Mouse (Mus musculus) CD4-positive, CD25-positive, alpha-beta regulatory T cell, adult 4 months (primary cell): ENCODE measurements at regions not wholly inside any gene's neighbourhood (a gene's known extent, or its start where the extent isn't known, plus 50 kb on each side); places are given as distances from the start of the nearest gene placed in this dataset.

Experiments
- ATAC-seq: one replicate; pipeline ENCODE4 v1.8.0; 2017

DNA sequence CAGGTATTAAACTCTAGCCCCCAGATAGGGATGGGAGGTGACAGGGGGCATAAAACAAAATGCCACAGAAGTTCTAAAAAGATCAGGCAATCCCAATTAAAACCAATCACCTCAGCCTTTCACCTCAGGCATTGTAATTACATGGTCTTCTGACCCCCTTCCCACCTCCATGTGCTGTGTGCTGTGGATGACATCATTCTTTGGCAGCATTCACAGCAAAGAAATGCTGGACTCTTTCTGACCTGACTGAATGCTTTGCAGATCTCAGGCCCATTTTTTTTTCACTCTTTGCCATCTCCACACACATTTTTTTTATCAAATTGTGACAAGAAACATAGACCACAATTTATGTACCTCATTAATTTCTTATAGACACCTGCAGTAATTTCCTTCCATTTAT, 659.1 kb downstream of the Inhba start:
- ATAC-seq, result no peak

DNA sequence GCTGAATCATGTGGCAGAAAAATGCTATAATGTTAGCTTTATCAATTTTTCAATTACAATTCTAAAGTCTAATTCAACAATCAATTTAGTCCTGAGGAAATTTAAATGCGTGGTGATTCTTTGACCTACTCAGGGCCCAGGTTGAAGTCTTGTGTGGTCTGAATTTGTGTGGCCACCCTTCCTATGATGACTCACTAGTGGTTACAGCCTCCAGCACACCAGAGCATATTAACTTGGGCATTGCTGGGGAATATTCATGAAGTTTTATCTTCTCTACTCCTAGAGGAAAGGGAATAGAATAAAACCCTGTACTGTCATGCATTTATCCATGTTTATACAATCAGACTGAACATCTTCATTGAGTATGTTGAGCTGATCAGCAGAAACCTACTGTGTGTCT, 665.2 kb downstream of the Inhba start:
- no peak for ATAC-seq

DNA sequence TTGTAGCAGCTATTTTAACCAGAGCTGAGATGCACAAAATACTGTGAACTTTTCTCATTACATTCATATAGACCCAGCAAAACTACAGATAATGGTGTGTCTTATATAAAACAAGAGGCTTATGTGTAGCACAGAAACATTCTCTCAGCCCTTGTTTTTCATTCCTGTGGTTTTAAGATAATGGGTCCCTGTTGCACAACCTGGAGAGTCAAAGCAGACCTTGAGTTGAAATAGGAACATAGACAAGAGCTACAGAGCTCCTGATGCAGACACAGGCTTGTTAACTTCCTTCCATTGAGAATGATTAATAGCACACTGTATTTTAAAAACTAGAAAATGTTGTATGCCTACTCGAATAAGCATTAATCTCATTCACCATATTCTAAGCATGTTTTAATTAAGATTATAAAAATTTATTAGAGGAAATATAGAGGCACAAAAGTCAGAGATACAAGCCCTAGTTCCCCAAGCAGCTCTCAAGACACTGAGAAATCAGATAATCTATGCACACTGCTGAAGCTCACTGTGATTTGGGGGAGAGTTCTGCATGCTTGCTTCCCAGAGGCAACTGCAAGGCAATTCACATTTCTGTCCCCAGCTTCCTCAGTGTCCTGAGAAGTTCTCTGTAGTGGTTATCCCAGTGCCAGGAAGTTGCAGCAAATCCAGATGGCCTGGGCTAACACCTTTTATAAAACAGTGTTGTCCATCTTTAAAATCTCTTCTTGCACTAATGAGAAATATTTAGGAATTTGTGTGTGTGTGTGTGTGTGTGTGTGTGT, 666.8 kb downstream of the Inhba start:
- no peak for ATAC-seq

DNA sequence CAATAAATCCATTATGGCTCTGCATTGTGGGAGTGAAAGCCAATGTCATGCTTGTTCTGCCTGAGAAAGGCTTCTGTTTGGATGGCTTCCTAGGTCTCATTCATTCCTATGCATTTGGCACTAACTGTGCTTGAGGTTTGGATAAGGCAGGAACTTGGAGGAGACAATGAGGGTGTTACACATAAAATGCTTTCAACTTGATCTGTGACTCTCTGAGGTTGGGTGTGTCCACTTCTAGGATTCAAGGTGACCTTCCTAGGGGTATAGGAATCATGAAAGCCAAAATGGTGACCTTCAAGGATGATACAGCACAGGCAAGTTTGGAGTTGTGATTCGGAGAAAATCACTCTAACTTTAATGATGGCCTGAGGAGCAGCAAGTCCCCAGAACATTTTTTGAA, 682.5 kb downstream of the Inhba start:
- no peak for ATAC-seq

DNA sequence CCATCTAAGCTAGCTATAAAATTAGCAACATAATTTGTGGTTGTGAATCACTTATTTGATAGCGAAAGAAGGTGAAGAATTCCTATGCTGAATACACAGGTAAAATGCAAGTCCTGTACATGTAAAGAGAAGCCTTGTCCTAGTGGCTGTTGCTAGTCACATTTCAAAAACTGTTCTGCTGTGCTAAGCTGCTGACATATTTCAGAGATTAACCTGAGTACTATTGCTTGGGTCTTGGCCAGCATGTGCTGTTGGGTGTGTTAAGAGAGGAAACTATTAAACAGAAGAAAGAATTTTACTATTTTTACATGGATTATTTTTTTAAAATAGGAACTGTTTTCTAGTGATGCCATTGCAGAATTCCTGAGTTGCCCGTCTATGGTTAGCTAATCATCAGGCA, 689.3 kb downstream of the Inhba start:
- ATAC-seq, result no peak

DNA sequence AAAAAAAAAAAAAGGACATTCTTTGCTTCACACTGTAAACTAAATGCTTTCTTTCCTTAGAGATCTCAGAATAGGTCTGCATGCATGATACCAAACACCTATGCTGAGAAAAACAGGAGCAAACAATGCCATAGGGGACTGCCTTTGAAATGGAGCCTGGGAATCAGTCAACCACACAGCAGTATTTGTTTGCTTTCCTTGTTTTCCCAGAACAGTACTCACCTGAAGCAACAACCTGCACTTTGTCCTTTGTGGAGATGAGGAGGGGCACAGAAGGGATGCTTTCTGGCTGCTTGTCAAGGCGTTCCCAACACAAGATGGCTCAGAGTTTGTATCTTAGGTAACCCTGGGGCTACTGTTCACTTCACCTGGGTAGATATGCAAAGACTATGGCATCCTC, 690.5 kb downstream of the Inhba start:
- no peak for ATAC-seq

DNA sequence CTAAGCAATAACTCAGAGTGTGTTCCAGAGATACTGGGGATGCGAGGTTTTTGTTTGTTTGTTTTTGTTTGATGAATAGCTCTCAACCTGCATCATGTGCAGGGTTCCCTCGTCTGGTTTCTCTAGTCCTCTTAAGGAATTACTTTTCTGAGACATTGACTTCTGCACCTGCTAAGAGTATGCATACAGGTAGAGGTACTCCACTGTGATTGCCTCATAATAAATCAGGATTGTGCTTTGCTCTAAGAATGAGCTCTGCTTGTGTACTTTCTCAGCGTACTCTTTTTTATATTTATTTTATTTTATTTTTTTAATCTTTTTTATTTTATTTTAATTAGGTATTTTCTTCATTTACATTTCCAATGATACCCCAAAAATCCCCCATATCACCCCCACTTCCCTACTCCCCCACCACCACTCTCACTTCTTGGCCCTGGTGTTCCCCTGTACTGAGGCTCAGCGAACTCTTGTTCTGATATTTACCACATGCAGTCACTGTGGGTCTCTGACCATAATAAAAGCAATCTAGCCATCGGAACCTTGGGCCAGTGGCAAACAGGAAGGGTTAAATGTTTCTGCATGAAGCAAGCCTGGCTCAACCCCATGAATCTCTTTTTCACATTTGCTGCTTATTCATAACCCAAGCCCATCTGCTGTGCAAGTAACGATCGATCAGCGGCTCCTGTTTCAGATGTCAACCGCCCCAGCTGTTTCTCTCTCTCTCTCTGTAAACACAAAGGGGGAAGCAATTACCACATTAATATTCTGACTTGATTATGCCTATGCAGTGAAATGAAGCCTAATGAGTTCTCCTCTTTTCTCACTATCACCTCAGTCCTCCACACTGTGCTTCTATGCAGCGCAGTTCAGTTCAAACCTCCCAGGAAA, 693.8 kb downstream of the Inhba start:
- no peak for ATAC-seq

DNA sequence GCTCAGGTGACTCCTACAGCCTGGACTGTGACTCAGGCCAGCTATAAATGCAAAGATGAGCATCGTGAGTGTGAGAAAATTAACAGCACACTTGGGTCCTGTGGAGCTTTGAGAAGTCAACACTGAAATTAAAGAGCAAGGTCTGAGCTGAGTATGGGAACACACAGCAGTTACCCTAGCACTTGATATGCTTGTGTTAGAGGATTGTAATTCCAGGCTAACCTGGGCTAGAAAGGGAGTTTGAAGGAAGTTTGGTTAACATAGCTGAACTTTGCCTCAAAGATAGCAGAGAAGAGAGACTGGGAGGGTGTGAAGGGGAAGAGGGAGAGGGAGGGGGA, 694.4 kb downstream of the Inhba start:
- ATAC-seq, result no peak

DNA sequence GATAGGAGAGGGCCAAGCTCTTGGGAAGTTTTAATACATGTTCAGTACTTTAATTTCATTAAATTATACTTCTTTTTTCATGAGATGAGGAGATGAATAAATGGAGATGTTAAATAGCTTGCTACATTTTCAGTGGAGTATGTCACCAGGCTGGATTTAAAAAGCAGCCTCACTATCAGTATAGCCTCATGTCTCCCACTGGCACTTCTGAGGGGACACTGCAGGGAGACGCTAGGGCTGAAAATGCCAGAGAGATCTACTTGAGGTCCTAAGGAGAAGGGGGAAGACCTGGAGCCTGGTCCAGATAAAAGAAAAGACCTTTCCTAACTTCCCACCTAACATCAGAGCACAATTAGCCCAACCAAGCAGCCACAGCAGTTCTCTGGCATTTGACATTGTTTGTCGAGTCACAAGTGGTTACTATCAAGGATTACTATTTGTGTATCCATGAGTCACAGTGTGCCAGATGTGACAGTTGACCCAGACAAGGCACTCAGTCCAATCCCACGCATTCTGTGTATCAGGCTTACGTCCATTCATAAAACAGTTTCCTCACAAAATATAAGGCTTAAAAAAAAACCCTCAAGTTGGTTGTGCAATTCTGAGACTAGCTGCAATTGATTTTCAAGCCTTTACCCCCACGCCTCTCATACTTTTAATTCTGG, 703.8 kb downstream of the Inhba start:
- no peak for ATAC-seq

DNA sequence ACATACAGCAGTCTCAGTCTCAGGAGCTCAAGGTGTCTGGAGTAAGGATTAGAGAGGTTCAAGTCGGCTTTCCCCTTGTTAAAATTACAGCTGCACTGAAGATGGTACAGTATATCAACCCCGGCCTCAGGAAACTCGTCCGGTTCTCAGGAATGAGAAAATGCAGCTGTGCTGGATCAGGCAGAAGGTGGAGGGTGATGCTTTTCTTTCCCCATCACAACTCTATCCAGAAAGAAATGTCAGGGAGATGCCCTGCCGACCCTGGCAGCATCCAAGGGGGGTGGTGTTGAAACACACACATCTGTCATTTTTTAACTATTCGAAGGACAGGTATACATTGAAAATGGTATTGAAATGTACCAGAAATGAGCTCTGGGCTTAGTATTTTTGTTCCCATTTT, 704.7 kb downstream of the Inhba start:
- ATAC-seq, result no peak

DNA sequence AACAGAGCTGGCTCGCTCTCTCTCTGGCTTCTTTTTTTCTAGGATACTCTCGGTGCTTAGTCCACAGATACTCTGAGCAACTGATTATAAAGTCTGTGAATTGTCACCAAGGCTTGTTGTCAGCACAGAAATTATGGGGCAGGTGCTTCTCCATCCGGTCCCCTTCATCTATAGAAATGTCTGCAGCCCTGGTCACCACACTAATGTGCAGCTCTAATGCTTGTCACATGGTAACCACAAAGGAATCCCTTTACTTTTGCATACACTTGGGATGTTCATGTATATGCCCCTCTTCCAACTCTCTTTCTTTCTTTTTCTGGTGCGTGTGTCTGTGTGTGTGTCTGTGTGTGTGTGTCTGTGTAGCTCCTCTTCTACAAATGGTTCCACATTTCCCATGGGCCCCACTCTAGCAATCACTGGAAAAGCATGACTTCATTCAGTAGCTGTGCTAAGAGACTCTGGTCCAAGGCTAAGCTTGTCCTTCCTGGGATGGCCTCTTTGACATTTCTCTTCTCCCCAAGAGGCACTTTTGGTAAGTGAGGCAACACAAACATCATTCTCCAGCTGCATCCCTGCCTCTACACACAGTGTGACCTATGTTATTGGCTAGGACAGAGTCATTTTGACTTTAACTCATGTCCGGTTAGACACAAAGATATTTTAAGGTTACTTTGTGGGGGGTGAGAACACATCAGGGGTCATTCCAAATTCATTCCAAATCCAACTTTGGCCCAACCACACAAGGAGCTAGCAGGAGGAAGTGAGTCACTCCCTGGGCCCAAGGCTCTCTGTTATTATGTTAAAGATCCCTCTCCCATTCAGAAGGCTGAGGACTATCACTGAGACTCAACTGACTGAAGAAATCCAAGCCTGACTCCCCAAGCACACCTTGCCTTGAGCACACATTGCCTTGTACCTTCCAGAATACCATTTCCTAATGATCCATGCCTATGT, 705.4 kb downstream of the Inhba start:
- no peak for ATAC-seq

DNA sequence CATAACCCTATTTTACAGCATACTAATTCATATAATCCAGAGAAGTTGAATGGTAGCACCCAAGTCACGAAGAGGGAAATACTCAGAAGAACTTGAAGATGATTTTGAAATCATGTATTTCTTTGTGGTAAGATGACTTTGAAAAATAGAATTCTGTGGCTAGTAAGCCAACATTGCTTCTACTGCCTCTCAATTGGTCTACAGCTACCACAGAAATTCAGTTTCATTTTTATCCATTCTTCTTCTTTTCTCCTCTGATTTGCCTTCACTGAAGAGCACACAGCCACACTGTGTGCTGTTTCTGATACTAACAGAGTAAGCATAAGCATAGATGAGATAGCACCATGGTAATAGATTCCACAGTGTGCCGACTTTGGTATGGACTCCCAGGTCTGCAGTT, 708.4 kb downstream of the Inhba start:
- no peak for ATAC-seq

DNA sequence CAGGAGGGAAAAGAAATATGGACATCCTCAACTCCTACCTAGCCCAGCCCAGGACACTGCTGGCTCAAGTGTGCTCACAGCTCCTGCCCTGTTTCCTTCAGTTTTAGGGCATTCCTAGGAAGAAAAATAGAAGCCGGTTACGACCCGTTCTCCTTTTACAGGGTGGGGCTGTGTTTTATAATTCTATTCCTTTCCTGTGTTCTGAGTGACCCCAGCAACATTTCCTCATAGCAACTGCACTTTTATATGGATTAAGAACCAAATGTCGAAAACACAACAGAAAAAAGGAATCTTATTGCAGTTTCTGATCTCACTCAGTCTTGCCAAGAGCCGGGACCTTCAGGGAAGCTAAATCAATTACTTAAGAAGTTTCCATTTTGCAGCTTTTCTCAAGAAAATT, 713.7 kb downstream of the Inhba start:
- no peak for ATAC-seq

DNA sequence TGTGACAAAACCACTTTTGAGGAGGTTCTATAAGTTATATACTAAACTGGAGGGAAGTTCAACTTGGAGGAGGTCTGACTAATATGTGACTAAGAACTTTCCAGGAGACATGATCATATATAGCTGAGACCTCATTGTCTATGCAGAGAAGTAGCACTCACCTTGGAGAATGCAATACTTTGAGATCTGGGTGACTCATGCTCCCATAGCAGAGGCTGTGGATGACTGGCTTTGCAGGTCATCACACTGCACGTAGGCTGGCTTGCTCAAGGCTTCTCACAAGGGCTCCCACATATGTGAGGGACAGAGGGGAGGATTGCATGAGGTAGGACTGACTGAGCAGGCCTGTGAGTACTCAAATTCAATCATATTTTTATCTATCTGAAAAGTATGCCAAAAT, 726.7 kb downstream of the Inhba start:
- ATAC-seq, result no peak

DNA sequence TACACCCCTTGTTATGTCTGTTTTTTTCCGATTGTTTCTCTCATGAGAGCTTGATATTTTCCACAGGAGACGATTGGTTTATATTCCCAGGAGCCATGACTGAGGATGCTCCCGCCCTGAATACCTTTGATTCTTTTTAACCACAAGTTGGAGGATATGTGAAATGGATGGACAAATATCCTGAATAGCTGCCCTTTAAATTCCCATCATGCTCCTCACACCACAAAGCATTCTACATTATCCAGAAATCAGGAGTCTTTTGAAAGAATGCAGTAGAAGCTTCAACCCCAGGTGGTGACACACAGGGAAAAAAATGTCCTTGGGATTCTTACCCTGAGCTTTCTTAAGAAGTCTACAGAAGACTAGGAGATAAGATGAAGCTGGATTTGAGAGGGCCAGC, 727.9 kb downstream of the Inhba start:
- ATAC-seq, result no peak

DNA sequence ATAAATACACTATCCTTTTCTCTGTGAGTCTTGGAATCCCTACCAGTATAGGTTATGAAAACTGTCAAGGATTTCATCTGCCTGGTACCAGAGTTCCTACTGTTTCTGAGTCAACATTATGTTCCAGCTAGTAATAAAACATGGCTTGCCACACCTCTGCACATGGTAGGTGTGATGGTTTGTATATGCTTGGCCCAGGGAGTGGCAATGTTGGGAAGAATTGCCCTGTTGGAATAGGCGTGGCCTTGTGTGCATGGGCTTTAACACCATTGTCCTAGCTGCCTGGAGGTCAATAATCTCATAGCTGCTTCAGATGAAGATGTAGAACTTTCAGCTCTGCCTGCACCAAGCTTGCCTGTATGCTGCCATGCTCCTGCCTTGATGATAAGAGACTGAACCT, 732.6 kb downstream of the Inhba start:
- no peak for ATAC-seq

DNA sequence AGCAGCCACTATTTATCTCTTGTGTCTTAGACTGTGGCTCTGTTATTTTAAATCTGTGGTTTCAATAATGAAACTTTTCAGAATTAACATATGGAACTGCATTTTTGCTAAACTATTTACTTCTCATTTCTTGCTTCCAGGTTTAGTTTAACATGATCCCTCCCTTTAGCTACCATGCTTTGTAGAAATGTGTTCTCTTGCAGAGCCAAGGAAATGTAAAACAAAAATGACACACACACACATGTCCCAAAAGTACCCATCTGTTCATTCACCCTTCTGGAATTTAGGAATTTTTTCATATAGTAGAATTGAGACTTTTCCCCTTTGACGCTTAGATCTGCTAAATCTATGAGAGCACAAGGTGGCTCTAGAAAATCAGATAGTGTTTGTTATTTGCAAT, 734.0 kb downstream of the Inhba start:
- ATAC-seq, result no peak

DNA sequence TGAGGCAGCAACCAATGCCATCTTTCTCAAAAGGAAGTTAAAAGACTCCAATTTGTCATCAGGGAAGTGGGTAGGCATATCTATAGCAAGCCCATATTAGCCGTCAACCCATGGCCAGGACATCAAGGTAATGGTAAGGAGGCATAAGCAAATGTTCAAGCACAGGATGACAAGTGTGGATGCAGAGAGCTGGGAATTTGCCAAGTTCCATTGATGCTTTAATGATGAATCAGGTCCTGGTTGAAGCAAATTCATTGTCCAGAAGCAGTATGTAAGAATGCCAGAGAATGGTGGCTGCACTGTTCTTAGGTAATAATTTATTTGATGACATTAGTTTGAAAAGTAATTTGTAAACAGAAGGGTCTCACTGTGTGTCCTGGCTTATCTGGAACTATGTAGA, 734.8 kb downstream of the Inhba start:
- ATAC-seq, result no peak

DNA sequence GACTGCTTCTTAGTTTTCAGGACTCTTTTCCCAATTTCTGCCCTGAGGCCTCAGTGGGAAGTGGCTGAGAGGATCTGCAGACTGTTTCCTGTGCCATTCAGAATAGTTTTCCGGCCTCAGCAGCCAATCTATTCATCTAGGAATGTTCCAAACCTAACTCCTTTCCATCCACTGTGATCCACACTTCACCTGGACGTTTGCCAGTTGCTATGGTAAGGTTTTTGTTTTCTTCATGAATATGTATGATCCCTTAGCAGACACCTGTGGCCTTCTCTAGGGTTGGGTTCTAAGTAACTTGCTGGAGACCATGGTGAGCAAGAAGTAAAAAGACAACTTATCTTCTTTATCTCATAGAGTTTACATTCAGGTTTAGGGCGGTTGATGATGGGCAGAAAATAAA, 744.6 kb downstream of the Inhba start:
- ATAC-seq, result no peak

DNA sequence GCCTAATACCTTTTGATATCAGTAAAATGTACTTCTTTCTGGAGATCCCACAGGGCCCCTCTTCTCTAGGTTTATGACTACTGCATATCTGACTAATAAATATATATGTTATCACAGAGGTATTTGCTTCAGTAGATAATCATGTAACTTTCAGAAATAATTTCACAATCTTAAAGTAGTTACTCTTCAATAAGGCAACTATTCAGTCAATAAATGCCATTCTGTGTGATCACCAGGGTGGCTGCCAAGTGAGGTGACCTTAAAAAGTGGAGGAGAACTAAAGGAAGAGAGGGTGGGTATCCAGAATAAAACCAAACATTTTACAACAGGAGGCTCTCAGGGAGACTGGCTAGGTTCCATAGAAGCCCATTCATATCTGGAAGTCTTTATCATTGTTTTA, 748.4 kb downstream of the Inhba start:
- ATAC-seq, result no peak

DNA sequence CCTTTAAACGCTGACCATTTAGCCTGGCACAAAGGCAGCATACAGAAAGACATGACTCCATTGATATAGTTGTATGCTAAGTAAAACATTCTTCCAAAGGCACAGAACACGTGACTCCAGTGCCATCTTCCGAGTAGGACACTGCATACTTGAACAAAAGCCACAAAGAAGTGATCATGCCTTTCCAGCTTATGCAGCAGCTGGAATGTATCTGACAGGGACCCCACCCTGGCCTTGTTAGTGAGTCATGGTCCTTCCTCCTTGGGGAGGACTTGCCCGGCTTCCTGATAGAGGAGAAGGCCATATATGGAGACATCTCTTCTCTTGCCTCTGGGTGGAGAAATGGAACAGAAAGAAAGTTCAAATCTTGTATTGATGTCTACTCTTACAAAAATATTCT, 749.8 kb downstream of the Inhba start:
- no peak for ATAC-seq

DNA sequence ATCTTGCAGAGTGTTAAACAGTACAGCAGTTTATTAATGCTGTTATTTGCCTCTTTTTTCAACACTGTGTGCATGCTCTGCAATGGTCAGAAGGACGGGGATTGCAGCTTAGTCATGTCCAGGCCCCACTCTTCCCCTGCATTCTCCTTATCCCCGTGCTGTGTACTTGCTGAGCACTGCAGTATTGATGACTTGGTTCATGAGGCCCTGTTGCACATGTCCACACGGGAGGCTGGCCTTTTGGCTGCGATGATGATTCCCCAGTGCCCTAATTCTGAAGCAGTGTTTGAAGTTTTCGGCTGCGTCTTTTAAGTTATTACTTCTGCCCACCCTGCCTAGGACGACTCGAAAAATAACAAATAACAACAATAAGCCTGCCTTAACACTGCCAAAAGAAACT, 750.7 kb downstream of the Inhba start:
- ATAC-seq, result no peak
